Mouse (Mus musculus): ENCODE data around the gene C2cd2. TPM values are rescaled to one million over a fixed set of nuclear protein-coding genes. Genes with fewer than 3 reads are reported as not detected.
"Not testable (repeated sequence)": the region's sequence is repeated elsewhere in the genome, so short reads cannot be mapped to it uniquely, and the experiment has no call there.

Gene C2cd2
- polyA plus RNA-seq, 1 experiment = not detected

- WGBS = 89% methylated on average over 9 of the region's 9 CpGs
- TF ChIP-seq CTCF (IDR thresholded peaks at IDR 0.05; ENCODE audit: insufficient read depth, low read depth, low read length) (no peak), POLR2A (IDR thresholded peaks at IDR 0.05; ENCODE audit: insufficient read depth, low read depth, low read length) (no peak)
- Histone ChIP-seq H3K27ac (ENCODE audit: insufficient read depth, low read depth, low read length) (no peak overlapping the region), H3K4me3 (ENCODE audit: insufficient read depth, low read depth, low read length) (no peak overlapping the region), H3K4me1 (ENCODE audit: control insufficient read depth, insufficient read depth, low read length) (no peaks in the 10 kb centered on the region)
Observed at GRCm38 (mm10) chr16:97952801-97953200, 9.6 kb downstream of the C2cd2 start.

- 92% methylated on average over 4 of the region's 4 CpGs for WGBS
Observed at GRCm38 (mm10) chr16:97952371-97952770, 10.0 kb downstream of the C2cd2 start.

DNA sequence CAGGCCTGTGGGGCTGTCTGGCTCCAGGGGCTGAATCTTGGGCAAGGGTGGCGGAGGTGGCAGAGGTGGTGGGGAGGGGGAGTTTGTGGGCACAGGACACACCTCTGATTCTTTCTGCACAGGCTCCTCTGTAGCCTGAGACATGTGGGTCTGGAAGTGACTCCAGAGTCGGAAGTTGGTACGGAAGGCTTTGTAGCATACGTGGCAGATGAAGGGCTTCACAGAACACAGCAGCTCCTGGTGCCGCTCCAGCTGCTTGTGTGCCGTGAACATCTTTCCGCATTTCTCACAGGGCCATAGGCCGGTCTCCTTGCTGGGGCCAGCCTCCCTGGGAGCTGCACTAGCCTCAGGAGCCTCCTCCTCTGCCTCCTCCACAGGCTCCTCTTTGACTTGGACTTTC lies 12.3 kb downstream of the C2cd2 start:
- TF ChIP-seq CTCF (IDR thresholded peaks at IDR 0.05; ENCODE audit: insufficient read depth, low read depth, low read length) = no peak
- no peak for TF ChIP-seq POLR2A (IDR thresholded peaks at IDR 0.05; ENCODE audit: insufficient read depth, low read depth, low read length)
- H3K27ac ChIP-seq (ENCODE audit: insufficient read depth, low read depth, low read length) = no peak overlapping the region
- 97% methylated on average over 8 of the region's 8 CpGs for WGBS
- no peaks in the 10 kb centered on the region for H3K4me1 ChIP-seq (ENCODE audit: control insufficient read depth, insufficient read depth, low read length)
- no peak overlapping the region for H3K4me3 ChIP-seq (ENCODE audit: insufficient read depth, low read depth, low read length)

More at GRCm38 (mm10) chr16:97952371-97952770, 10.0 kb downstream of the C2cd2 start:
- TF ChIP-seq CTCF (IDR thresholded peaks at IDR 0.05; ENCODE audit: insufficient read depth, low read depth, low read length) = no peak
- TF ChIP-seq POLR2A (IDR thresholded peaks at IDR 0.05; ENCODE audit: insufficient read depth, low read depth, low read length) = no peak
- Histone ChIP-seq H3K4me1 (ENCODE audit: control insufficient read depth, insufficient read depth, low read length) (no peaks in the 10 kb centered on the region), H3K4me3 (ENCODE audit: insufficient read depth, low read depth, low read length) (no peak overlapping the region), H3K27ac (ENCODE audit: insufficient read depth, low read depth, low read length) (no peak overlapping the region)

- Histone ChIP-seq H3K4me3 (ENCODE audit: insufficient read depth, low read depth, low read length) (no peak overlapping the region), H3K27ac (ENCODE audit: insufficient read depth, low read depth, low read length) (no peak overlapping the region), H3K4me1 (ENCODE audit: control insufficient read depth, insufficient read depth, low read length) (no peaks in the 10 kb centered on the region)
- TF ChIP-seq POLR2A (IDR thresholded peaks at IDR 0.05; ENCODE audit: insufficient read depth, low read depth, low read length) = no peak
- TF ChIP-seq CTCF (IDR thresholded peaks at IDR 0.05; ENCODE audit: insufficient read depth, low read depth, low read length) = no peak
- 83% methylated on average over 4 of the region's 4 CpGs for WGBS
Observed at GRCm38 (mm10) chr16:97948836-97949235, 13.6 kb downstream of the C2cd2 start.

DNA sequence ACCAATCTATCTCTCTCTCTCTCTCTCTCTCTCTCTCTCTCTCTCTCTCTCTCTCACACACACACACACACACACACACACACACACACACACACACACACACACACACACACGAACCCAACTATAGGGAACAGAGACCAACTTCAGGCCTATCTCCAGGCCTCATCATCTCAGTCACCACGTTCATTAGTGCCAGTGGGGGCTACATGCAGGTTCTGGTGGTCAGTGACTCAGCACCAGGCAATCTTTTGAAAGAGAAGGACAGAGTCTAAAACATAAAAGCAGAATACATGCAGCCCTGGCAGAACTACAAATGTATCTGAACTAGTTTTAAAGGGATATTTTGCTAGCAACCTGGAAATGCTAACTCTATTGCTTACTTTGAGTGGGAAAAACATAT lies 15.4 kb downstream of the C2cd2 start:
- H3K4me1 ChIP-seq (ENCODE audit: control insufficient read depth, insufficient read depth, low read length); H3K4me3 ChIP-seq (ENCODE audit: insufficient read depth, low read depth, low read length); H3K27ac ChIP-seq (ENCODE audit: insufficient read depth, low read depth, low read length): not testable (repeated sequence)
- 79% methylated on average over 2 of the region's 2 CpGs for WGBS

GRCm38 (mm10) chr16:97941844-97942243 lies 20.6 kb downstream of the C2cd2 start:
- Histone ChIP-seq H3K27ac (ENCODE audit: insufficient read depth, low read depth, low read length) (no peak overlapping the region), H3K4me3 (ENCODE audit: insufficient read depth, low read depth, low read length) (no peak overlapping the region), H3K4me1 (ENCODE audit: control insufficient read depth, insufficient read depth, low read length) (no peaks in the 10 kb centered on the region)
- TF ChIP-seq POLR2A (IDR thresholded peaks at IDR 0.05; ENCODE audit: insufficient read depth, low read depth, low read length) = no peak
- TF ChIP-seq CTCF (IDR thresholded peaks at IDR 0.05; ENCODE audit: insufficient read depth, low read depth, low read length) = no peak

DNA sequence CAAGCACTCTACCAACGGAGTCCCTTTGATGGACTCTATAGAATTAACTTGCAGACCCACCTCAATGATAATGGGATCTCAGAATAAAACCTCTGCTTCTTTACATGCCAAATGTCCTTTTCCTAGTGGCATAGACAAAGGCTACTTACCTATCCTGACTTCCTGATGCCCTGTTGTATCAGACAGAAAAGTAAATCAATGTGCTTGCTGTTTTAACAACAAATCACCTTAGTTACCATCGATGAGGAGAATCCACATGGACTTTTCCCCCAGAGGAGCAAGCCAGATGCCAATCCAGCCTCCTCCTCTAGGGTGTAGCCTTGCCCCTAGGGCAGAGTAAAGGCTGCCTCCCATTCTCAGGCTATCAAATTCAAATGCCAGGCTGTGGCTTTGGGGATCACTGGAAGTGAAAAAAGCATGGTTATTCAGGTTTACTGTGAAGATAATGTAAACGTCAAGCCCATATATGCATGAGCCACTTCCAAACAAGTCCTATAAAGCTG lies 21.9 kb downstream of the C2cd2 start:
- H3K27ac ChIP-seq (ENCODE audit: insufficient read depth, low read depth, low read length) = no peak overlapping the region
- TF ChIP-seq POLR2A (IDR thresholded peaks at IDR 0.05; ENCODE audit: insufficient read depth, low read depth, low read length) (no peak), CTCF (IDR thresholded peaks at IDR 0.05; ENCODE audit: insufficient read depth, low read depth, low read length) (no peak)
- H3K4me3 ChIP-seq (ENCODE audit: insufficient read depth, low read depth, low read length) = no peak overlapping the region
- 90% methylated on average over 3 of the region's 3 CpGs for WGBS
- H3K4me1 ChIP-seq (ENCODE audit: control insufficient read depth, insufficient read depth, low read length) = no peaks in the 10 kb centered on the region

- 87% methylated on average over 3 of the region's 3 CpGs for WGBS
- TF ChIP-seq POLR2A (IDR thresholded peaks at IDR 0.05; ENCODE audit: insufficient read depth, low read depth, low read length) (no peak), CTCF (IDR thresholded peaks at IDR 0.05; ENCODE audit: insufficient read depth, low read depth, low read length) (no peak)
- no peak overlapping the region for H3K4me3 ChIP-seq (ENCODE audit: insufficient read depth, low read depth, low read length)
- H3K27ac ChIP-seq (ENCODE audit: insufficient read depth, low read depth, low read length) = no peak overlapping the region
- no peaks in the 10 kb centered on the region for H3K4me1 ChIP-seq (ENCODE audit: control insufficient read depth, insufficient read depth, low read length)
Observed at GRCm38 (mm10) chr16:97935815-97936214, 26.6 kb downstream of the C2cd2 start.

DNA sequence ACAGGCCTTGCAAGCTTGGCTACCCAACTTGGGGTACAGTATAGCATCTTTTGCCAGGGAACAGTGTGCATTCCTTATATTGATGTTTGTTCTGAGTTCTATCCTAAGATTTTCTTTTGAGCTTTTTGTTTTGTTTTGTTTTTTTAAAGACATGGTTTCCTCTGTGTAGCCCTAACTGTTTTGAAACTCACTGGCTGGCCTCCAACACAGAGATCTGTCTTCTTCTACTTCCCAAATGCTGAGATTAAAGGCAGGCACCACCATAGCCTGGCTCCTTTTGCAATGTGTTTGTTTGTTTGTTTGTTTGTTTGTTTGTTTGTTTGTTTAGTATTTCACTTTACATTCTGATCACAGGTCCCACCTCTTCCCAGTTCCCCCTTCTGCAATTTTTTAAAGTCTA lies 32.2 kb downstream of the C2cd2 start:
- no peak for TF ChIP-seq CTCF (IDR thresholded peaks at IDR 0.05; ENCODE audit: insufficient read depth, low read depth, low read length)
- no peak for TF ChIP-seq POLR2A (IDR thresholded peaks at IDR 0.05; ENCODE audit: insufficient read depth, low read depth, low read length)
- Histone ChIP-seq H3K4me3 (ENCODE audit: insufficient read depth, low read depth, low read length) (no peak overlapping the region), H3K4me1 (ENCODE audit: control insufficient read depth, insufficient read depth, low read length) (no peaks in the 10 kb centered on the region), H3K27ac (ENCODE audit: insufficient read depth, low read depth, low read length) (no peak overlapping the region)

- no peaks in the 10 kb centered on the region for H3K4me1 ChIP-seq (ENCODE audit: control insufficient read depth, insufficient read depth, low read length)
- WGBS = 66% methylated on average over 1 of the region's 1 CpGs
- H3K27ac ChIP-seq (ENCODE audit: insufficient read depth, low read depth, low read length) = no peak overlapping the region
- no peak overlapping the region for H3K4me3 ChIP-seq (ENCODE audit: insufficient read depth, low read depth, low read length)
- no peak for TF ChIP-seq POLR2A (IDR thresholded peaks at IDR 0.05; ENCODE audit: insufficient read depth, low read depth, low read length)
- no peak for TF ChIP-seq CTCF (IDR thresholded peaks at IDR 0.05; ENCODE audit: insufficient read depth, low read depth, low read length)
Observed at GRCm38 (mm10) chr16:97929520-97929919, 32.9 kb downstream of the C2cd2 start.

Measured in olfactory bulb, adult 2 months (tissue).